Mouse (Mus musculus) limb, embryonic 14.5 days (tissue): ENCODE measurements around the gene Olfr47. TPM values are rescaled to one million over a fixed set of nuclear protein-coding genes. Genes with fewer than 3 reads are reported as not detected.

ENCODE experiments used
- ATAC-seq: fragments of 200-750 bp; cut with Nextera tagmentation; 2 replicates; pipeline ENCODE4 v1.8.0; 2017; ENCODE audit warnings: low read depth, moderate number of reproducible peaks, moderate TSS enrichment; ENCODE audit not compliant: low FRiP score
- DNase-seq: peaks from one replicate; pipeline ENCODE4 v3.0.0-alpha.2; 2015; ENCODE audit warnings: low spot score
- H3K27ac ChIP-seq: fragments of 300-500 bp; sonication (generic); replicated peaks from 2 replicates; pipeline ENCODE4 v1.5.1; 2014; ENCODE audit warnings: low read depth, mild to moderate bottlenecking, low read length, moderate library complexity, mixed read lengths
- H3K27me3 ChIP-seq: fragments of 300-500 bp; sonication (generic); 2 replicates; pipeline ENCODE4 v1.6.1; 2014; ENCODE audit warnings: low read length, mixed read lengths; ENCODE audit not compliant: control insufficient read depth, insufficient read depth
- H3K36me3 ChIP-seq: fragments of 300-500 bp; sonication (generic); 2 replicates; pipeline ENCODE4 v1.6.1; 2014; ENCODE audit warnings: mild to moderate bottlenecking, low read length, moderate library complexity, mixed read lengths; ENCODE audit not compliant: control insufficient read depth, insufficient read depth
- H3K4me1 ChIP-seq: fragments of 300-500 bp; sonication (generic); 2 replicates; pipeline ENCODE4 v1.6.1; 2014; ENCODE audit warnings: antibody characterized with exemption, low read length, mixed read lengths; ENCODE audit not compliant: control insufficient read depth, insufficient read depth
- H3K4me2 ChIP-seq: fragments of 300-500 bp; sonication (generic); replicated peaks from 2 replicates; pipeline ENCODE4 v1.6.1; 2014; ENCODE audit warnings: low read depth, mild to moderate bottlenecking, low read length, moderate library complexity; ENCODE audit not compliant: severe bottlenecking
- H3K4me3 ChIP-seq: fragments of 300-500 bp; sonication (generic); replicated peaks from 2 replicates; pipeline ENCODE4 v1.5.1; 2014; ENCODE audit warnings: low read length
- H3K9ac ChIP-seq: fragments of 300-500 bp; sonication (generic); 2 replicates; pipeline ENCODE4 v1.6.1; 2014; ENCODE audit warnings: mild to moderate bottlenecking, low read depth, low read length, moderate library complexity; ENCODE audit not compliant: severe bottlenecking
- H3K9me3 ChIP-seq: fragments of 300-500 bp; sonication (generic); 2 replicates; pipeline ENCODE4 v1.6.1; 2016; ENCODE audit warnings: low read length; ENCODE audit not compliant: control insufficient read depth
- POLR2A ChIP-seq: fragments of 200-500 bp; IDR thresholded peaks from 2 replicates; pipeline ENCODE4 v1.8.0; 2012; ENCODE audit warnings: inconsistent platforms, mild to moderate bottlenecking, moderate library complexity, borderline replicate concordance; ENCODE audit not compliant: insufficient read depth, insufficient read length; ENCODE audit errors: extremely low read depth
- WGBS: fragments of 180-500 bp; shearing (Covaris S2); extraction: QIAGEN DNeasy Blood & Tissue Kit; methylation state at CpG from one replicate; pipeline ENCODE4 v1.1.7; 2014; 5-methylcytosine and 5-hydroxymethylcytosine counted together
- polyA plus RNA-seq, 2 experiments: library from polyadenylated mRNA; depleted of rRNA in 1 of 2; stranded (reverse) in 1 of 2; unstranded in 1 of 2; fragments of >200 nt; fragmentation: Nextera tagmentation in 1 of 2; extraction: Ambion mirVana in 1 of 2; gene quantifications; 2 replicates each; pipeline versions ENCODE4 v1.2.1 to v1.2.3; 2012 to 2014

Olfr47 gene
- polyA plus RNA-seq, 2 experiments, result not detected

DNA sequence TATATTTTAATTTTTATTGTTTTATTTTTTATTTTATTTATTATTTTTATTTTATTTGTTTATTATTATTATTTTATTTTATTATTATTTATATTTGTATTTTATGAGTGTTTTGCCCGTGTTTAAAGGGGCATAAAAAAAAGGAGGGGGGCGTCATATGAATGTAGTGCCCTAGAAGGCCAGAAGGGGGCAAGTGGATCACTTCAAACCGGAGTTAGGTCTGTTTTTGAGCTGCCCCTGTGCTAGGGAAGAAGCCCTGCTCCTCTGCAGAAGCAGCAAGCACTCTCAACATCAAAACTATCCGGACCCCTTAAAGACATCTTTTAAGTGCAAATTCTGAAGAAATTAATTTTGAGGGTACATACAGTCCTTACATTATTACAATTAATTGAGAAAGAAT, 10.7 kb downstream of the Olfr47 start:
- no peak for TF ChIP-seq POLR2A
- no peaks in the 10 kb centered on the region for H3K4me1 ChIP-seq
- H3K9me3 ChIP-seq, result no peaks in the 10 kb centered on the region
- H3K27ac ChIP-seq, result no peak overlapping the region
- DNase-seq, result peak; percentile 26
- H3K27me3 ChIP-seq, result no peaks in the 10 kb centered on the region
- WGBS, result 13% methylated on average over 4 of the region's 4 CpGs
- no peak overlapping the region for H3K4me2 ChIP-seq
- H3K4me3 ChIP-seq, result no peak overlapping the region
- H3K9ac ChIP-seq, result no peak overlapping the region
- no peaks in the 10 kb centered on the region for H3K36me3 ChIP-seq
- 0 out of 2 replicates have a peak, but pooled peaks have one; percentile 34 for ATAC-seq

GRCm38 (mm10) chr6:43247396-43247795, 16.1 kb downstream of the Olfr47 start:
- ATAC-seq (no peak), DNase-seq (no peak)
- H3K27ac ChIP-seq, result no peak overlapping the region
- no peaks in the 10 kb centered on the region for H3K36me3 ChIP-seq
- no peak overlapping the region for H3K4me2 ChIP-seq
- no peak for TF ChIP-seq POLR2A
- no peak overlapping the region for H3K9ac ChIP-seq
- 71% methylated on average over 3 of the region's 3 CpGs for WGBS
- no peaks in the 10 kb centered on the region for H3K27me3 ChIP-seq
- no peaks in the 10 kb centered on the region for H3K9me3 ChIP-seq
- no peaks in the 10 kb centered on the region for H3K4me1 ChIP-seq
- no peak overlapping the region for H3K4me3 ChIP-seq

DNA sequence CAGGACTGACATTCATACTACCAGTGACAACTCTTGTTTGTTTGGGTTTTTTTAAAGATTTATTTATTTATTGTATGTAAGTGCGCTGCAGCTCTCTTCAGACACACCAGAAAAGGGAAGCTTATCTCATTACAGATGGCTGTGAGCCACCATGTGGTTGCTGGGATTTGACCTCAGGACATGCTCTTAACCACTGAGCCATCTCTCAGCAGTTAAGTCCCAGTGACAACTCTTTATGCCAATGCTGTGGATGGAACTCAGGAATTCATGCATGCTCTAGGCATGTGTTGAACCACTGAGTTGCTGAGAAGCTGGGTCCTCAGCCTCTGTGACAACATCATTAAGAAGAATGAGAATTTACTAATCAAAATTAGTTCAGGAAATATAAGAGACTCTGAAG, 21.7 kb downstream of the Olfr47 start:
- no peak overlapping the region for H3K27ac ChIP-seq
- DNase-seq (no peak), ATAC-seq (no peak)
- WGBS, result 90% methylated on average over 1 of the region's 1 CpGs
- no peaks in the 10 kb centered on the region for H3K4me1 ChIP-seq
- H3K4me2 ChIP-seq, result no peak overlapping the region
- no peaks in the 10 kb centered on the region for H3K36me3 ChIP-seq
- no peak for TF ChIP-seq POLR2A
- no peak overlapping the region for H3K4me3 ChIP-seq
- no peak overlapping the region for H3K9ac ChIP-seq
- no peaks in the 10 kb centered on the region for H3K9me3 ChIP-seq
- H3K27me3 ChIP-seq, result no peaks in the 10 kb centered on the region

- Histone ChIP-seq H3K27ac (no peak overlapping the region), H3K36me3 (no peaks in the 10 kb centered on the region), H3K9me3 (no peaks in the 10 kb centered on the region), H3K4me2 (no peak overlapping the region), H3K27me3 (no peaks in the 10 kb centered on the region), H3K4me1 (no peaks in the 10 kb centered on the region), H3K9ac (no peak overlapping the region), H3K4me3 (no peak overlapping the region)
- no peak for TF ChIP-seq POLR2A
- ATAC-seq (no peak), DNase-seq (peak; percentile 37)
- WGBS, result 64% methylated on average over 7 of the region's 7 CpGs
Observed at GRCm38 (mm10) chr6:43254193-43254926, 23.0 kb downstream of the Olfr47 start.

- no peak overlapping the region for H3K4me3 ChIP-seq
- ATAC-seq, result no peak
Observed at GRCm38 (mm10) chr6:43260756-43261155, 29.4 kb downstream of the Olfr47 start.

More at GRCm38 (mm10) chr6:43260756-43261155, 29.4 kb downstream of the Olfr47 start:
- Histone ChIP-seq H3K4me1 (no peaks in the 10 kb centered on the region), H3K36me3 (no peaks in the 10 kb centered on the region), H3K4me2 (no peak overlapping the region), H3K27ac (no peak overlapping the region), H3K27me3 (no peaks in the 10 kb centered on the region), H3K9ac (no peak overlapping the region), H3K9me3 (no peaks in the 10 kb centered on the region)
- WGBS, result 65% methylated on average over 2 of the region's 2 CpGs
- DNase-seq, result no peak
- TF ChIP-seq POLR2A, result no peak
